Mouse (Mus musculus): ENCODE measurements around the gene Cel. TPM values are rescaled to one million over a fixed set of nuclear protein-coding genes. Genes with fewer than 3 reads are reported as not detected.

The Cel gene
- total and polyA plus RNA-seq, 3 experiments = not detected

GRCm38 (mm10) chr2:28603542-28603941 lies 40.3 kb upstream of the Cel start:
- Histone ChIP-seq H3K27me3 (replicated peaks) (peaks cover 13% of the 10 kb centered on the region), H3K27ac (ENCODE audit: insufficient read depth, low read depth) (no peak overlapping the region), H3K9me3 (replicated peaks; ENCODE audit: low read length) (no peaks in the 10 kb centered on the region), H3K36me3 (replicated peaks in 1 of 2; ENCODE audit: control insufficient read depth in 1 of 2, insufficient read depth in 1 of 2, low read length in 1 of 2) (no peaks in the 10 kb centered on the region), H3K4me1 (ENCODE audit: control insufficient read depth in 1 of 2, insufficient read depth in 2 of 2) (peaks cover 0 to 27% of the 10 kb centered on the region in 2 experiments; a peak in 3 of 4 replicates), H3K9ac (ENCODE audit: insufficient read depth, low read depth) (no peak overlapping the region), H3K79me2 (replicated peaks; ENCODE audit: control insufficient read depth, extremely low read depth, insufficient read depth, poor library complexity, severe bottlenecking) (no peaks in the 10 kb centered on the region), H3K4me2 (ENCODE audit: insufficient read depth, low read depth, poor library complexity, severe bottlenecking) (no peak overlapping the region), H3K4me3 (replicated peaks in 1 of 3; ENCODE audit: low read depth in 2 of 3, low read length in 2 of 3, poor library complexity in 1 of 3) (no peak overlapping the region)
- in situ Hi-C loops (cut with MboI; ENCODE audit: low pct_ligation_motif_present, low pct_unique_long_range_greater_than_20kb, low sequenced_read_pairs) = no loop called here
- DNase-seq (ENCODE audit: extremely low read depth) = no peak
- TF ChIP-seq MYC (IDR thresholded peaks at IDR 0.05; ENCODE audit: low read depth, low read length) (no peak), MAX (IDR thresholded peaks at IDR 0.05; ENCODE audit: low read length) (no peak), NELFE (IDR thresholded peaks at IDR 0.05; ENCODE audit: low read depth, low read length) (no peak), MXI1 (IDR thresholded peaks at IDR 0.05; ENCODE audit: low read depth, low read length) (no peak), ZC3H11A (IDR thresholded peaks at IDR 0.05; ENCODE audit: low read depth, low read length) (no peak), TBP (conservative IDR thresholded peaks at IDR 0.05; ENCODE audit: low read depth, low read length) (no peak), TCF12 (IDR thresholded peaks at IDR 0.05; ENCODE audit: low read depth, low read length) (no peak), USF2 (conservative IDR thresholded peaks at IDR 0.05; ENCODE audit: low read depth, low read length) (no peak), ZMIZ1 (IDR thresholded peaks at IDR 0.05; ENCODE audit: low read depth, low read length) (no peak), MAZ (IDR thresholded peaks at IDR 0.05; ENCODE audit: low read depth, low read length) (no peak), ELF1 (IDR thresholded peaks at IDR 0.05; ENCODE audit: low read depth, low read length) (no peak), RCOR1 (conservative IDR thresholded peaks at IDR 0.05; ENCODE audit: low read depth, low read length) (no peak), HCFC1 (IDR thresholded peaks at IDR 0.05; ENCODE audit: low read depth, low read length) (no peak), ETS1 (conservative IDR thresholded peaks at IDR 0.05; ENCODE audit: low read depth, low read length) (no peak), CTCF (conservative IDR thresholded peaks at IDR 0.05 in 1 of 2, IDR thresholded peaks at IDR 0.05 in 1 of 2; ENCODE audit: low read depth in 2 of 2, low read length in 2 of 2) (no peak), KAT2A (IDR thresholded peaks at IDR 0.05; ENCODE audit: insufficient replicate concordance, low read length) (no peak), JUND (conservative IDR thresholded peaks at IDR 0.05; ENCODE audit: low read depth, low read length) (no peak), MAFK (IDR thresholded peaks at IDR 0.05; ENCODE audit: insufficient replicate concordance, low read length) (no peak)
- dilution Hi-C loops (cut with MboI; ENCODE audit: extremely low pct_ligation_motif_present, extremely low pct_unique_long_range_greater_than_20kb, low sequenced_read_pairs) = no loop called here

- peaks cover 3% of the 10 kb centered on the region for H3K9me3 ChIP-seq (replicated peaks; ENCODE audit: low read length)
- H3K4me1 ChIP-seq (ENCODE audit: control insufficient read depth in 1 of 2, insufficient read depth in 2 of 2) = peaks cover 0 to 30% of the 10 kb centered on the region in 2 experiments; a peak in 2 of 4 replicates
- H3K27me3 ChIP-seq (replicated peaks) = peaks cover 10% of the 10 kb centered on the region
- in situ Hi-C loops (cut with MboI; ENCODE audit: low pct_ligation_motif_present, low pct_unique_long_range_greater_than_20kb, low sequenced_read_pairs) (no loop called here), dilution Hi-C loops (cut with MboI; ENCODE audit: extremely low pct_ligation_motif_present, extremely low pct_unique_long_range_greater_than_20kb, low sequenced_read_pairs) (no loop called here)
- no peaks in the 10 kb centered on the region for H3K36me3 ChIP-seq (replicated peaks in 1 of 2; ENCODE audit: control insufficient read depth in 1 of 2, insufficient read depth in 1 of 2, low read length in 1 of 2)
- no peak overlapping the region for H3K4me3 ChIP-seq (replicated peaks in 1 of 3; ENCODE audit: low read depth in 2 of 3, low read length in 2 of 3, poor library complexity in 1 of 3)
- no peak for DNase-seq (ENCODE audit: extremely low read depth)
- H3K27ac ChIP-seq (ENCODE audit: insufficient read depth, low read depth) = no peak overlapping the region
- no peak overlapping the region for H3K9ac ChIP-seq (ENCODE audit: insufficient read depth, low read depth)
- TF ChIP-seq NELFE (IDR thresholded peaks at IDR 0.05; ENCODE audit: low read depth, low read length) (no peak), TBP (conservative IDR thresholded peaks at IDR 0.05; ENCODE audit: low read depth, low read length) (no peak), ZNF384 (IDR thresholded peaks at IDR 0.05; ENCODE audit: low read depth, low read length) (no peak), JUND (conservative IDR thresholded peaks at IDR 0.05; ENCODE audit: low read depth, low read length) (no peak), MAX (IDR thresholded peaks at IDR 0.05; ENCODE audit: low read length) (no peak), IRF4 (IDR thresholded peaks at IDR 0.05; ENCODE audit: low read depth, low read length) (no peak), USF2 (conservative IDR thresholded peaks at IDR 0.05; ENCODE audit: low read depth, low read length) (no peak), HCFC1 (IDR thresholded peaks at IDR 0.05; ENCODE audit: low read depth, low read length) (no peak), MXI1 (IDR thresholded peaks at IDR 0.05; ENCODE audit: low read depth, low read length) (no peak), ELF1 (IDR thresholded peaks at IDR 0.05; ENCODE audit: low read depth, low read length) (no peak), UBTF (IDR thresholded peaks at IDR 0.05; ENCODE audit: low read depth, low read length) (no peak), ZMIZ1 (IDR thresholded peaks at IDR 0.05; ENCODE audit: low read depth, low read length) (no peak), POLR2AphosphoS2 (IDR thresholded peaks at IDR 0.05; ENCODE audit: low read depth, low read length) (no peak), NRF1 (IDR thresholded peaks at IDR 0.05; ENCODE audit: low read depth, low read length) (no peak), POLR2A (IDR thresholded peaks at IDR 0.05; ENCODE audit: low read depth, low read length) (no peak), GABPA (IDR thresholded peaks at IDR 0.05; ENCODE audit: insufficient replicate concordance, low read depth, low read length) (no peak), TCF12 (IDR thresholded peaks at IDR 0.05; ENCODE audit: low read depth, low read length) (no peak), PAX5 (IDR thresholded peaks at IDR 0.05; ENCODE audit: low read length) (no peak)
- H3K79me2 ChIP-seq (replicated peaks; ENCODE audit: control insufficient read depth, extremely low read depth, insufficient read depth, poor library complexity, severe bottlenecking) = no peaks in the 10 kb centered on the region
- no peak overlapping the region for H3K4me2 ChIP-seq (ENCODE audit: insufficient read depth, low read depth, poor library complexity, severe bottlenecking)
These were observed 38.8 kb upstream of the Cel start for GRCm38 (mm10) chr2:28601720-28602590.

Measured in CH12.LX (cell line).